Mouse (Mus musculus) intestine, embryonic 16.5 days (tissue): Measurements from ENCODE around the gene 1700056E22Rik. TPM values are rescaled to one million over a fixed set of nuclear protein-coding genes. Genes with fewer than 3 reads are reported as not detected.

Experiments used
- ATAC-seq: fragments of 200-750 bp; cut with Nextera tagmentation; 2 replicates; pipeline ENCODE4 v1.8.0; 2017; ENCODE audit warnings: moderate TSS enrichment, moderate library complexity
- H3K27ac ChIP-seq: fragments of 300-500 bp; sonication (generic); 2 replicates; pipeline ENCODE4 v1.5.1; 2014; ENCODE audit warnings: mild to moderate bottlenecking, low read length
- H3K27me3 ChIP-seq: fragments of 300-500 bp; sonication (generic); replicated peaks from 2 replicates; pipeline ENCODE4 v1.6.1; 2014; ENCODE audit warnings: low read length, control low read depth, mixed read lengths; ENCODE audit not compliant: control insufficient read depth, insufficient read depth
- H3K36me3 ChIP-seq: fragments of 300-500 bp; sonication (generic); 2 replicates; pipeline ENCODE4 v1.6.1; 2014; ENCODE audit warnings: low read length, control low read depth; ENCODE audit not compliant: control insufficient read depth, insufficient read depth
- H3K4me1 ChIP-seq: fragments of 300-500 bp; sonication (generic); 2 replicates; pipeline ENCODE4 v1.6.1; 2014; ENCODE audit warnings: low read length, control low read depth, mixed read lengths; ENCODE audit not compliant: control insufficient read depth, insufficient read depth
- H3K4me2 ChIP-seq: fragments of 300-500 bp; sonication (generic); 2 replicates; pipeline ENCODE4 v1.6.1; 2014; ENCODE audit warnings: low read depth, low read length, control low read depth
- H3K4me3 ChIP-seq: fragments of 300-500 bp; sonication (generic); 2 replicates; pipeline ENCODE4 v1.5.1; 2014; ENCODE audit warnings: mild to moderate bottlenecking, low read length
- H3K9ac ChIP-seq: fragments of 300-500 bp; sonication (generic); 2 replicates; pipeline ENCODE4 v1.6.1; 2014; ENCODE audit warnings: low read depth, low read length
- H3K9me3 ChIP-seq: fragments of 300-500 bp; sonication (generic); 2 replicates; pipeline ENCODE4 v1.6.1; 2016; ENCODE audit warnings: low read length, control low read depth; ENCODE audit not compliant: control insufficient read depth
- WGBS: fragments of 180-500 bp; shearing (Covaris S2); extraction: QIAGEN DNeasy Blood & Tissue Kit; methylation state at CpG from one replicate; pipeline ENCODE4 v1.1.7; 2014; 5-methylcytosine and 5-hydroxymethylcytosine counted together
- polyA plus RNA-seq: library from polyadenylated mRNA; unstranded; fragments of >200 nt; fragmentation: Nextera tagmentation; extraction: Ambion mirVana; gene quantifications from 2 replicates; pipeline ENCODE4 v1.2.1, GENCODE M21; 2015

The 1700056E22Rik gene
- polyA plus RNA-seq, 1 experiment from 2014 or later: 1.0 TPM

GRCm38 (mm10) chr1:184053141-184053540, 19.0 kb upstream of the 1700056E22Rik start:
- no peak overlapping the region for H3K4me2 ChIP-seq
- no peak for ATAC-seq
- H3K4me1 ChIP-seq: peaks cover 19% of the 10 kb centered on the region
- H3K27me3 ChIP-seq: no peaks in the 10 kb centered on the region
- no peaks in the 10 kb centered on the region for H3K36me3 ChIP-seq
- WGBS: 69% methylated on average over 4 of the region's 4 CpGs
- H3K27ac ChIP-seq: no peak overlapping the region
- no peaks in the 10 kb centered on the region for H3K9me3 ChIP-seq
- H3K4me3 ChIP-seq: no peak overlapping the region
- H3K9ac ChIP-seq: no peak overlapping the region

- Histone ChIP-seq H3K27me3 (no peaks in the 10 kb centered on the region), H3K36me3 (no peaks in the 10 kb centered on the region), H3K27ac (no peak overlapping the region), H3K4me2 (no peak overlapping the region), H3K4me3 (no peak overlapping the region), H3K9me3 (no peaks in the 10 kb centered on the region), H3K9ac (0 out of 2 replicates have a peak overlapping the region, but pooled peaks have one; percentile 29), H3K4me1 (peaks cover 19% of the 10 kb centered on the region)
- ATAC-seq: no peak
- 60% methylated on average over 4 of the region's 4 CpGs for WGBS
Observed at GRCm38 (mm10) chr1:184052331-184052730, 18.2 kb upstream of the 1700056E22Rik start.

GRCm38 (mm10) chr1:184051824-184052223, 17.7 kb upstream of the 1700056E22Rik start:
- Histone ChIP-seq H3K4me2 (peak overlapping the region; percentile 35; the same call in 1 of the 2 replicates), H3K36me3 (no peaks in the 10 kb centered on the region), H3K9ac (0 out of 2 replicates have a peak overlapping the region, but pooled peaks have one; percentile 29), H3K4me3 (no peak overlapping the region), H3K9me3 (no peaks in the 10 kb centered on the region), H3K27ac (no peak overlapping the region; the same call in 1 of the 2 replicates), H3K4me1 (peaks cover 19% of the 10 kb centered on the region), H3K27me3 (no peaks in the 10 kb centered on the region)
- peak; percentile 92 for ATAC-seq
- 12% methylated on average over 6 of the region's 6 CpGs for WGBS

GRCm38 (mm10) chr1:184051286-184051685, 17.2 kb upstream of the 1700056E22Rik start:
- Histone ChIP-seq H3K9me3 (no peaks in the 10 kb centered on the region), H3K27me3 (no peaks in the 10 kb centered on the region), H3K9ac (no peak overlapping the region), H3K4me2 (no peak overlapping the region), H3K36me3 (no peaks in the 10 kb centered on the region), H3K4me1 (peaks cover 19% of the 10 kb centered on the region), H3K27ac (no peak overlapping the region), H3K4me3 (no peak overlapping the region)
- WGBS: 52% methylated on average over 1 of the region's 1 CpGs
- ATAC-seq: no peak

GRCm38 (mm10) chr1:184048675-184049418, 14.7 kb upstream of the 1700056E22Rik start:
- Histone ChIP-seq H3K9me3 (no peaks in the 10 kb centered on the region), H3K4me2 (no peak overlapping the region), H3K36me3 (no peaks in the 10 kb centered on the region), H3K27ac (no peak overlapping the region), H3K4me3 (no peak overlapping the region), H3K4me1 (peaks cover 19% of the 10 kb centered on the region), H3K9ac (no peak overlapping the region), H3K27me3 (no peaks in the 10 kb centered on the region)
- 58% methylated on average over 10 of the region's 10 CpGs for WGBS
- no peak for ATAC-seq

GRCm38 (mm10) chr1:184047818-184048217, 13.7 kb upstream of the 1700056E22Rik start:
- ATAC-seq: no peak
- no peak overlapping the region for H3K27ac ChIP-seq
- H3K4me3 ChIP-seq: no peak overlapping the region
- H3K9me3 ChIP-seq: no peaks in the 10 kb centered on the region
- H3K36me3 ChIP-seq: no peaks in the 10 kb centered on the region
- peaks cover 17% of the 10 kb centered on the region for H3K4me1 ChIP-seq
- H3K9ac ChIP-seq: no peak overlapping the region
- no peak overlapping the region for H3K4me2 ChIP-seq
- H3K27me3 ChIP-seq: no peaks in the 10 kb centered on the region
- WGBS: 81% methylated on average over 9 of the region's 9 CpGs

GRCm38 (mm10) chr1:184046070-184046677, 12.1 kb upstream of the 1700056E22Rik start:
- ATAC-seq: no peak
- Histone ChIP-seq H3K4me1 (peaks cover 1% of the 10 kb centered on the region; the same call in 1 of the 2 replicates), H3K27me3 (no peaks in the 10 kb centered on the region), H3K9ac (no peak overlapping the region), H3K36me3 (no peaks in the 10 kb centered on the region), H3K4me3 (no peak overlapping the region), H3K27ac (no peak overlapping the region), H3K9me3 (no peaks in the 10 kb centered on the region), H3K4me2 (no peak overlapping the region)
- WGBS: 64% methylated on average over 6 of the region's 6 CpGs

- Histone ChIP-seq H3K27ac (no peak overlapping the region), H3K9me3 (no peaks in the 10 kb centered on the region), H3K4me1 (no peaks in the 10 kb centered on the region), H3K9ac (no peak overlapping the region), H3K4me2 (no peak overlapping the region), H3K27me3 (no peaks in the 10 kb centered on the region), H3K36me3 (no peaks in the 10 kb centered on the region), H3K4me3 (no peak overlapping the region)
- WGBS: 90% methylated on average over 6 of the region's 6 CpGs
- no peak for ATAC-seq
Observed at GRCm38 (mm10) chr1:184043391-184043790, 9.3 kb upstream of the 1700056E22Rik start.

- Histone ChIP-seq H3K27me3 (no peaks in the 10 kb centered on the region), H3K4me2 (no peak overlapping the region), H3K9ac (no peak overlapping the region), H3K9me3 (no peaks in the 10 kb centered on the region), H3K27ac (peak overlapping the region; percentile 35), H3K36me3 (no peaks in the 10 kb centered on the region), H3K4me3 (no peak overlapping the region), H3K4me1 (no peaks in the 10 kb centered on the region)
- WGBS: 75% methylated on average over 9 of the region's 9 CpGs
- no peak for ATAC-seq
Observed at GRCm38 (mm10) chr1:184042745-184043144, 8.6 kb upstream of the 1700056E22Rik start.
